Mouse (Mus musculus) E14TG2a.4 (cell line): ENCODE measurements around the gene Rbm46.

ENCODE experiments used
- CTCF ChIP-seq: conservative IDR thresholded peaks from 2 replicates; pipeline ENCODE4 v1.5.1; 2014; ENCODE audit warnings: low read length
- NANOG ChIP-seq: IDR thresholded peaks from 2 replicates; pipeline ENCODE4 v1.6.1; 2014; ENCODE audit warnings: borderline replicate concordance, low read length, mixed read lengths
- POU5F1 ChIP-seq: IDR thresholded peaks from 2 replicates; pipeline ENCODE4 v1.6.1; 2014; ENCODE audit warnings: low read length, borderline replicate concordance

- TF ChIP-seq CTCF (no peak), NANOG (no peak), POU5F1 (no peak)
Measured at GRCm38 (mm10) chr3:82876372-82876739, at the start of gene Rbm46.
